Mouse (Mus musculus) forebrain, postnatal 0 days (tissue): Measurements from ENCODE around the gene Ppard. TPM values are rescaled to one million over a fixed set of nuclear protein-coding genes. Genes with fewer than 3 reads are reported as not detected.
"Not testable (repeated sequence)": the region's sequence is repeated elsewhere in the genome, so short reads cannot be mapped to it uniquely, and the experiment has no call there.

Experiments
- ATAC-seq: fragments of 200-750 bp; cut with Nextera tagmentation; 2 replicates; pipeline ENCODE4 v1.8.0; 2017; ENCODE audit warnings: mild to moderate bottlenecking, moderate library complexity
- DNase-seq: peaks from one replicate; pipeline ENCODE4 v3.0.0-alpha.2; 2015
- H3K27ac ChIP-seq: fragments of 300-500 bp; sonication (generic); 2 replicates; pipeline ENCODE4 v1.5.1; 2014; ENCODE audit warnings: low read depth, mild to moderate bottlenecking, antibody characterized with exemption, low read length, moderate library complexity, mixed read lengths
- H3K27me3 ChIP-seq: fragments of 300-500 bp; sonication (generic); 2 replicates; pipeline ENCODE4 v1.6.1; 2014; ENCODE audit warnings: mild to moderate bottlenecking, low read length, mixed read lengths; ENCODE audit not compliant: insufficient read depth
- H3K36me3 ChIP-seq: fragments of 300-500 bp; sonication (generic); 2 replicates; pipeline ENCODE4 v1.6.1; 2014; ENCODE audit warnings: mild to moderate bottlenecking, moderate library complexity; ENCODE audit not compliant: insufficient read depth
- H3K4me1 ChIP-seq: fragments of 300-500 bp; sonication (generic); 2 replicates; pipeline ENCODE4 v1.6.1; 2014; ENCODE audit warnings: antibody characterized with exemption; ENCODE audit not compliant: insufficient read depth
- H3K4me2 ChIP-seq: fragments of 300-500 bp; sonication (generic); 2 replicates; pipeline ENCODE4 v1.6.1; 2014; ENCODE audit warnings: low read depth, mild to moderate bottlenecking, moderate library complexity
- H3K4me3 ChIP-seq: fragments of 300-500 bp; sonication (generic); 2 replicates; pipeline ENCODE4 v1.5.1; 2014; ENCODE audit warnings: low read depth, low read length, mixed read lengths
- H3K9ac ChIP-seq: fragments of 300-500 bp; sonication (generic); 2 replicates; pipeline ENCODE4 v1.6.1; 2014; ENCODE audit warnings: mild to moderate bottlenecking
- H3K9me3 ChIP-seq: fragments of 300-500 bp; sonication (generic); 2 replicates; pipeline ENCODE4 v1.6.1; 2016; ENCODE audit warnings: low read length
- CTCF ChIP-seq: sonication (generic); IDR thresholded peaks from 2 replicates; pipeline ENCODE4 v1.5.1; 2016; ENCODE audit warnings: antibody characterized with exemption, control low read depth, low read depth
- WGBS: fragments of 180-500 bp; shearing (Covaris S2); extraction: QIAGEN DNeasy Blood & Tissue Kit; methylation state at CpG from one replicate; pipeline ENCODE4 v1.1.7; 2014; 5-methylcytosine and 5-hydroxymethylcytosine counted together
- polyA plus RNA-seq: library from polyadenylated mRNA; unstranded; fragments of >200 nt; fragmentation: Nextera tagmentation; extraction: Ambion mirVana; gene quantifications from 2 replicates; pipeline ENCODE4 v1.2.1, GENCODE M21; 2015
- total RNA-seq: library from RNA; depleted of rRNA; stranded (reverse); fragments of >200 nt; gene quantifications from 2 replicates; pipeline ENCODE4 v1.2.3, GENCODE M21; 2014

Ppard gene
- total and polyA plus RNA-seq, 2 experiments from 2014 or later: 1.3 to 7.9 TPM

DNA sequence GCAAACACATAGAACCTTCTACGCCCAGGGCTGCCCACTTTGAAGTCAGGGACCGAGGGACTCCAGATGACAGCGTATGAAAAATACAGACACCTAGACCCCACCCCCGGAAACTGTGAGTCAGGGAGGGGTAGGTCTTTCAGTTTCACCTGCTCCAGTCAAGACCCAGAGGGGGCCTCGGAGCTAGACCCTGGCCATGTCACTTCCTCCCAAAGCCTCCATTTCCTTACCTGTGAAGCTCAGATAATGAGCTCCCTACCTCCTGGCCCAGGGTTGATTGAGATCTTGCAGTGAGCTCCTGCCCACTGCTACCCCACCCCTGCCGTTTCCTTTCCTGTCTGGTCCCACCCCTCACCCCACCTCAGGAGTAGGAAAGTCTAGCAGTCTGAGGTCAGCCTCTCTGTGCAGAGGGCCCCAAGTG lies 20.6 kb upstream of the Ppard start:
- Histone ChIP-seq H3K36me3 (no peaks in the 10 kb centered on the region), H3K4me2 (no peak overlapping the region), H3K9ac (no peak overlapping the region), H3K27me3 (no peaks in the 10 kb centered on the region), H3K27ac (no peak overlapping the region), H3K4me1 (no peaks in the 10 kb centered on the region), H3K4me3 (no peak overlapping the region), H3K9me3 (no peaks in the 10 kb centered on the region)
- no peak for TF ChIP-seq CTCF
- DNase-seq: no peak
- WGBS: 80% methylated on average over 6 of the region's 6 CpGs
- ATAC-seq: no peak

DNA sequence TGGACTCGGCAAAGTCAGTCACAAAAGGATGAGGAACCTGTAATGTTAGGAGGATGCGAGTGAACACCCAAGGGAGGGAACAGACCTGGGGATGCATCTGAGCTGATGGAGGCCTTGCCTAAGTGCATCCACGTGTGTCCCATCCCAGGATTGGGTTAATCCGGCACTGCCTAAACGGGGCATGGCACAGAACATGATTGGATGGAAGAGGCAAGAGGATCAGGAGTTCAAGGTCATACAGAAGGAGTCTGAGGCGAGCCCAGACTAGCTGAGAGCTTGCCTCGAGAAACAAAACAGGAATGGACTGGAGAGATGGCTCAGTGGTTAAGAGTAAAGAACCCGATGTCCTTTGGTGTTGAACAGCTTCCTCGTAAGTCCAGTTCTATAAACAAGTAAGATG lies 20.1 kb upstream of the Ppard start:
- Histone ChIP-seq H3K9me3 (no peaks in the 10 kb centered on the region), H3K27me3 (no peaks in the 10 kb centered on the region), H3K36me3 (no peaks in the 10 kb centered on the region), H3K27ac (no peak overlapping the region), H3K4me2 (no peak overlapping the region), H3K4me3 (no peak overlapping the region), H3K9ac (no peak overlapping the region), H3K4me1 (no peaks in the 10 kb centered on the region)
- no peak for ATAC-seq
- TF ChIP-seq CTCF: no peak
- DNase-seq: no peak
- WGBS: 76% methylated on average over 9 of the region's 9 CpGs

DNA sequence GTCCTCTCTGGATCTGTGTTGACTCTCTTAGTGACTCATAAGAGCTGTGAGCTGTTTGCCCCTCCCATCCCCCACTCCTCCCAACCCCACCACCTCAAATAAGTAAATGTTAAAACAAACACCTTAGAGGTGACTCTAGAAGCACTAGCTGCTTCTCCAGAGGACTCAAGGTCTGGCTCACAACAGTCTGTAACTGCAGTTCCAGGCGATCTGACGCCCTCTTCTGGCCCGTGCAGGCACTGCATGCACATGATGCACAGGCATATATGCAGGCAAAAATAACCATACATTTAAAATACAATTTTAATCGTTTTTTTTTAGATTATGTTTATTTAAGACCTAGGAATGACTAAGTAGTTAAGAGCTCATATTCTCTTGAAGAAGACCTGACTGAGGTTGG lies 19.3 kb upstream of the Ppard start:
- WGBS: 30% methylated on average over 4 of the region's 4 CpGs

DNA sequence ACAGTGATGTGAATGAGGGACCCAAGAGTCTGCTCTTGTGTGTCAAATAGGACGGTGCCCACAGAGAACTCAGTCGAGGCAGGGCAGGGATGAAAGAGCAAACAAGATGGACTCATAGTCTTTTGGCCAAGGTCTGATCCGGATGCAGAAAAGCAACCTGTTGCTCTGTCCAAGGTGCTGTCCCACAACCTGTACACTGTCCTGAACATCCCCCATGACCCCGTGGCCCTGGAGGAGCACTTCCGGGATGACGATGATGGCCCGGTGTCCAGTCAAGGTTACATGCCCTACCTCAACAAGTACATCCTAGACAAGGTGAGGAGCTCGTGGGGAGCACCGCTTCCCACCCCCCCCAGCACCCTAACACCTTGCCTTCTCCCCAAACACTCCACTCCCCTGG lies 15.7 kb upstream of the Ppard start:
- Histone ChIP-seq H3K4me2 (no peak overlapping the region), H3K27ac (no peak overlapping the region), H3K9ac (no peak overlapping the region), H3K27me3 (no peaks in the 10 kb centered on the region), H3K4me1 (no peaks in the 10 kb centered on the region), H3K9me3 (no peaks in the 10 kb centered on the region), H3K4me3 (no peak overlapping the region), H3K36me3 (no peaks in the 10 kb centered on the region)
- no peak for TF ChIP-seq CTCF
- ATAC-seq (no peak), DNase-seq (no peak)
- 87% methylated on average over 9 of the region's 9 CpGs for WGBS

More for the DNA sequence above, 19.3 kb upstream of the Ppard start:
- Histone ChIP-seq H3K36me3 (no peaks in the 10 kb centered on the region), H3K4me3 (no peak overlapping the region), H3K27ac (no peak overlapping the region), H3K4me2 (no peak overlapping the region), H3K9me3 (no peaks in the 10 kb centered on the region), H3K4me1 (no peaks in the 10 kb centered on the region), H3K9ac (no peak overlapping the region), H3K27me3 (no peaks in the 10 kb centered on the region)
- TF ChIP-seq CTCF: peak; percentile 50
- ATAC-seq (no peak), DNase-seq (no peak)

DNA sequence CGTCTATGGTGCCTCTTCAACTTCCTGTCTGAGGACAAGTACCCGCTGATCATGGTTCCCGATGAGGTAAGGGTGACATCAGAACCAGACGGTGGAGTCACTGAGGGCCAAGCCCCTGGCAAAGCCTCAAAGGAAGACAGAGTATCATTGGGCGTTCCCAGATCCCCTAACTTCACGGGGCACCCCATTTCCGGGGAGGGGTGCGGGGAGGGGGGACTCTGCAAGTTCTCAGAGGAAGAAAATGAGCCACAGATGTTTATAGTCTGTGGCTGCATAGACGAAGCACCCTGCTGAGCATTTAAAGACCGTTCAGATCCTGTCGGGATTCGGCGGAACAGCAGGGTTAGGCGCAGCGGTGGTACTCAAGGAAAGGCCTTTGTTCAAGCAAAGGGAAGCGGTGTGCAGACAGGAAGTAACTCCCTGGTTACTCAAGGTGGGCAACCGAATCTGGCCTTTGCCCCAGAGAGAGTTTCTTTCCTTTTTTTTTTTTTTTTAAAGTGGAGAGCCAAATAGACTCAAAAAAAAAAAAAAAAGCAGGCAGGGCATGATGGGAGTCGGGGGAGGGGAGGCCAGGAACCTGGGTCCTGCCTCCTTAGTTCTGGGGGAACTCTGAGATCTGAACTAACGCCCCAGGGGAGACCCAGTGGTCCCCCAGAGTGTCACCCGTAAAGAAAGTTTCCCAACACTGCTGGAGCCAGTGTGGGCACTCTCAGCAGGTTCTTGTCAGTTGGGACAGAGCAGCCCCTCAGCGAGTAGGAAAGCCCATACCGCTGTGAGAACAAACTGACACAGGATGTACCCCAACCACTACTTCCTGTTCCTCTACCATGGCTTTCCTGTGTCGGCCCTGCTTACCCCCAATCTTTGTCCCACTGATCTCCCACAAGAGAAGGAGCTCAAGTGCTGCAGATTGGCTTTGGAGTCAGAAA lies 14.5 kb upstream of the Ppard start:
- Histone ChIP-seq H3K4me2 (no peak overlapping the region), H3K9ac (no peak overlapping the region), H3K36me3 (no peaks in the 10 kb centered on the region), H3K27ac (no peak overlapping the region; the same call in 1 of the 2 replicates), H3K4me3 (no peak overlapping the region), H3K27me3 (no peaks in the 10 kb centered on the region), H3K9me3 (no peaks in the 10 kb centered on the region), H3K4me1 (no peaks in the 10 kb centered on the region)
- DNase-seq (no peak), ATAC-seq (no peak)
- TF ChIP-seq CTCF: no peak
- 30% methylated on average over 23 of the region's 23 CpGs for WGBS

DNA sequence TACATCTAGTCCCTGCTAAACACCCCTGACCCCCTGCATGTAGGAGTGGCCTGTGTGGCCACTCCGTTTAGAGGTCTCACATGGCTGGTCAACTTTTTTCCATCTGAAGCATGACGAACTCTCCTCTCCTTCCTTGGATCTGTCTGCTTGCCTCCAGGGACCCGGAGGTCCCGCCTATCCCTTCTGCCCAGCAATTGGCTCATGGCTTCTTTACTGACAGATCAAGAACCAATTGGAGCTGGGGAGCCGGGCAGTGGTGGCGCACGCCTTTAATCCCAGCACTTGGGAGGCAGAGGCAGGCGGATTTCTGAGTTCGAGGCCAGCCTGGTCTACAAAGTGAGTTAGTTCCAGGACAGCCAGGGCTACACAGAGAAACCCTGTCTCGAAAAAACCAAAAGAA lies 10.0 kb upstream of the Ppard start:
- not testable (repeated sequence) for H3K4me3 ChIP-seq, H3K36me3 ChIP-seq, H3K4me2 ChIP-seq, H3K27me3 ChIP-seq, ATAC-seq, H3K27ac ChIP-seq, H3K9ac ChIP-seq, H3K4me1 ChIP-seq, H3K9me3 ChIP-seq, DNase-seq
- 96% methylated on average over 10 of the region's 10 CpGs for whole genome bisulfite sequencing

DNA sequence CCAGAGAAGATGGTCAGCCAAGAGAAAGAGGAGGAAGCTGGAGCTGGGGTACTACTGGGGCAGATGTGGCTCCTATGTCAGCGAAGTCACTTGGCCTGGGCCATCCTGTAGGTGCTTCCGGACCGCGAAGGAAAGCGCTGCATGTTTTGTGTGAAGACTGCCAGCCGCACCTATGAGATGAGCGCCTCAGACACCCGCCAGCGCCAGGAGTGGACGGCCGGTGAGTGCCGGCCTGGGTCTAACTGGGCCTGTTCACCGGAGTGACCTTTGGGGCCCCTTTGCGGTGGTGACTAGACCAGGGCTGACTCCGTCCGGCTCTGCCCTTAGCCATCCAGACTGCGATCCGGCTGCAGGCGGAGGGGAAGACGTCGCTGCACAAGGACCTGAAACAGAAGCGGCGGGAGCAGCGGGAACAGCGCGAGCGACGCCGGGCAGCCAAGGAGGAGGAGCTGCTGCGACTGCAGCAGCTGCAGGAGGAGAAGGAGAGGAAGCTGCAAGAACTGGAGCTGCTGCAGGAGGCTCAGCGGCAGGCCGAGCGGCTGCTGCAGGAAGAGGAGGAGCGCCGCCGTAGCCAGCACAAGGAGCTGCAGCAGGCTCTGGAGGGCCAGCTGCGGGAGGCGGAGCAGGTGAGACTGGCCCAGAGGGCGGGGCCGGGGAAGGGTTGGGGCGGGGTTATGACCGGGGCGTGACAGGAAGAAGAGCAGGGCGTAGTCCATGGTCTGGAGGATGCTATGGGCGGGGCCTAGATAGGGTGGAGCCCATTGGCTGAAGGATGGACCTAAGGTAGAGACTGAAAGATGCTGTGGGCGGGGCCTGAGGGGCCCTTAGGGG lies 8.7 kb upstream of the Ppard start:
- 3% methylated on average over 46 of the region's 46 CpGs for WGBS
- Histone ChIP-seq H3K27me3 (no peaks in the 10 kb centered on the region), H3K4me3 (peak overlapping the region; percentile 55), H3K4me1 (no peaks in the 10 kb centered on the region), H3K9ac (peak overlapping the region; percentile 71), H3K4me2 (peak overlapping the region; percentile 99), H3K27ac (peak overlapping the region; percentile 84), H3K36me3 (no peaks in the 10 kb centered on the region), H3K9me3 (no peaks in the 10 kb centered on the region)
- TF ChIP-seq CTCF: peak; percentile 46
- DNase-seq (peak; percentile 79), ATAC-seq (peak; percentile 81)
